Mouse (Mus musculus): ENCODE measurements around the gene Kpna4.

GRCm38 (mm10) chr3:69055871-69056270 lies 71.0 kb downstream of the Kpna4 start:
- TF ChIP-seq CHD2 (IDR thresholded peaks at IDR 0.05; ENCODE audit: low read depth, low read length) (no peak), HCFC1 (IDR thresholded peaks at IDR 0.05; ENCODE audit: borderline replicate concordance, insufficient read depth, low read length) (no peak)

Measured in ES-E14 (cell line).